Mouse (Mus musculus) CH12F3 (cell line): Measurements from ENCODE around the gene BC025446.
"Not testable (repeated sequence)": the region's sequence is repeated elsewhere in the genome, so short reads cannot be mapped to it uniquely, and the experiment has no call there.

Source experiments
- in situ Hi-C: fragments of 300-500 bp; cut with MboI; formaldehyde crosslinking; loops from 2 replicates; pipeline ENCODE4 v1.14.3; 2020; ENCODE audit warnings: low sequenced_read_pairs

The BC025446 gene

GRCm38 (mm10) chr15:75215778-75216691 is at the start of gene BC025446:
Gene BC025446, plus strand, starts transcription at chr15:75216376.
- in situ Hi-C loops = no loop called here

GRCm38 (mm10) chr15:75175506-75175905 is 40.7 kb upstream of the BC025446 start:
- in situ Hi-C loops = no loop called here

- in situ Hi-C loops = no loop called here
These were observed 29.9 kb upstream of the BC025446 start for GRCm38 (mm10) chr15:75186291-75186690.

GRCm38 (mm10) chr15:75189116-75189515 is 27.1 kb upstream of the BC025446 start:
- in situ Hi-C loops = no loop called here

- in situ Hi-C loops = not testable (repeated sequence)
These were observed 25.6 kb upstream of the BC025446 start for GRCm38 (mm10) chr15:75190560-75190959.

- in situ Hi-C loops = no loop called here
These were observed 655 bp downstream of the BC025446 start for GRCm38 (mm10) chr15:75216831-75217230.

GRCm38 (mm10) chr15:75221942-75222341 is 5.8 kb downstream of the BC025446 start:
- in situ Hi-C loops = no loop called here

GRCm38 (mm10) chr15:75237736-75238288 is 21.6 kb downstream of the BC025446 start:
- in situ Hi-C loops = no loop called here

- in situ Hi-C loops = no loop called here
These were observed 24.4 kb downstream of the BC025446 start for GRCm38 (mm10) chr15:75240558-75240957.

- in situ Hi-C loops = no loop called here
These were observed 26.8 kb downstream of the BC025446 start for GRCm38 (mm10) chr15:75242756-75243640.

GRCm38 (mm10) chr15:75254671-75255070 is 38.5 kb downstream of the BC025446 start:
- in situ Hi-C loops = no loop called here

GRCm38 (mm10) chr15:75265863-75266262 is 49.7 kb downstream of the BC025446 start:
- in situ Hi-C loops = no loop called here

- in situ Hi-C loops = no loop called here
These were observed 50.5 kb downstream of the BC025446 start for GRCm38 (mm10) chr15:75266626-75267025.

GRCm38 (mm10) chr15:75268121-75268520 is 51.9 kb downstream of the BC025446 start, which contains the start of gene Ly6f:
Gene Ly6f, plus strand, starts transcription at chr15:75268421.
- in situ Hi-C loops = no loop called here

GRCm38 (mm10) chr15:75268916-75269829 is 53.0 kb downstream of the BC025446 start:
- in situ Hi-C loops = no loop called here

GRCm38 (mm10) chr15:75270169-75270568 is 54.0 kb downstream of the BC025446 start:
- in situ Hi-C loops = no loop called here

- in situ Hi-C loops = no loop called here
These were observed 54.7 kb downstream of the BC025446 start for GRCm38 (mm10) chr15:75270691-75271362.

- in situ Hi-C loops = no loop called here
These were observed 55.2 kb downstream of the BC025446 start for GRCm38 (mm10) chr15:75271426-75271825.

- in situ Hi-C loops = no loop called here
These were observed 55.7 kb downstream of the BC025446 start for GRCm38 (mm10) chr15:75271891-75272290.
